Mouse (Mus musculus) stomach, postnatal 0 days (tissue): ENCODE data around the gene Vps53.

Source experiments
- CTCF ChIP-seq: IDR thresholded peaks from 2 replicates; pipeline ENCODE4 v1.5.1; 2016; ENCODE audit warnings: antibody characterized with exemption, low read depth, mild to moderate bottlenecking, moderate library complexity
- EP300 ChIP-seq: optimal IDR thresholded peaks from 2 replicates; pipeline ENCODE3; 2016; ENCODE audit warnings: antibody characterized with exemption

- TF ChIP-seq CTCF (no peak), EP300 (no peak)
Observed at GRCm38 (mm10) chr11:76154861-76155260, 24.6 kb downstream of the Vps53 start.
